Mouse (Mus musculus): ENCODE measurements at regions not wholly inside any gene's neighbourhood (a gene's known extent, or its start where the extent isn't known, plus 50 kb on each side); places are given as distances from the start of the nearest gene placed in this dataset.

DNA sequence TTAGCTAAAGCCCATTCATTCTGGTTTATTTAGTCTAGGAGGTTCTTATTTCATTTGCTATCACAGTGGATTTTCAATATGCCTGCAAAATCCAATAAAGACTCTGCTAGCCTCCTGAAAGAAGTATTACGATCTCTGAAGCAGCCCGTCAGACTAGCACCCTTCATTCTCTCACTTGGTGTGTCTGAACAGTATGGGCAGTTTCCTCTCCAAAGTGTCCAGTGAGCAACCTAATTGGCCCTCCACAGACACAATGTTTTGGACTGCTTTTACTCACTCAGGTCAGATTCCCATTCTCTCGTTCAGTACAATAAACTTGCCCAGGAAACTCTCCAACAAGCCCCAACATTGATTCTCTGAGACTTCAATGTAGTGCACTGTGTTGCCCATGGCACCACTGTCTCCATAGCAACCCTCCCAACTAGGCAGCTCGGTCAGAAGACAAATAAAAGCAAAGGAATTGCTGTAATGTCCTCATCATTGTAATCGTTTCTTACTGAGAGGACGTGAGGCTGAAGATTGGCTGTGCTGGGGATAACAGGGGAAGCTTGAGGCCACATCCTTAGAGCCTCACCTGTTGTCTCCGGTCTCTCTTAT, 91.2 kb downstream of the Fam76b start:
- 72% methylated on average over 7 of the region's 7 CpGs for WGBS
- Histone ChIP-seq H3K4me3 (replicated peaks; ENCODE audit: control insufficient read depth, low read depth, low read length) (no peak overlapping the region), H3K4me1 (ENCODE audit: control insufficient read depth, insufficient read depth, low read length) (no peaks in the 10 kb centered on the region; the same call in 1 of the 2 replicates), H3K27ac (ENCODE audit: control insufficient read depth, insufficient read depth, low read depth, low read length, poor library complexity) (no peak overlapping the region)
- TF ChIP-seq POLR2A (IDR thresholded peaks at IDR 0.05; ENCODE audit: borderline replicate concordance, control insufficient read depth, low read depth, low read length) (no peak), CTCF (IDR thresholded peaks at IDR 0.05; ENCODE audit: control insufficient read depth, insufficient read depth, low read length) (no peak)

GRCm38 (mm10) chr9:13919739-13920410, 92.4 kb downstream of the Fam76b start:
- H3K4me3 ChIP-seq (replicated peaks; ENCODE audit: control insufficient read depth, low read depth, low read length): no peak overlapping the region
- H3K4me1 ChIP-seq (ENCODE audit: control insufficient read depth, insufficient read depth, low read length): no peaks in the 10 kb centered on the region; the same call in 1 of the 2 replicates
- TF ChIP-seq CTCF (IDR thresholded peaks at IDR 0.05; ENCODE audit: control insufficient read depth, insufficient read depth, low read length) (no peak), POLR2A (IDR thresholded peaks at IDR 0.05; ENCODE audit: borderline replicate concordance, control insufficient read depth, low read depth, low read length) (no peak)
- no peak overlapping the region for H3K27ac ChIP-seq (ENCODE audit: control insufficient read depth, insufficient read depth, low read depth, low read length, poor library complexity)
- WGBS: 84% methylated on average over 9 of the region's 9 CpGs

DNA sequence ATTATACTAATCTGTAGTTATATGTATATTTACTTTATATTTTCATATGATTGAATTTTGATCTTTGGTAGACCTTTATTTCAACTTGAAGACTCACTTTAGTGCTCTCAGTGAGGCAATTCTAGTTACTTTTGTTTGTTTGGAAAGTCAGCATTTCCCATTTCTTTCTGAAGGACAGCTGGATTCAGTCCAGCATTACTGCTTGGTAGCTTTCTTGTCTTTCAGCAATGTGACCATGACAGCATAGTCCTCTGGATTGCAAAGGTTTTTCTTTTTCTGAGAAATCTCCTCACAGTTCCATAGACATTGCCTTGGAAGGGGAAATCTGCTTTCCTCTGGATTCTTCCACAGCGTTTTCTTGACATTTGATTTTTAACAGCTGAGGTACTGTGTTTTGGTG, 93.1 kb downstream of the Fam76b start:
- H3K4me1 ChIP-seq (ENCODE audit: control insufficient read depth, insufficient read depth, low read length): no peaks in the 10 kb centered on the region
- WGBS: 75% methylated on average over 1 of the region's 1 CpGs
- no peak overlapping the region for H3K4me3 ChIP-seq (replicated peaks; ENCODE audit: control insufficient read depth, low read depth, low read length)
- no peak overlapping the region for H3K27ac ChIP-seq (ENCODE audit: control insufficient read depth, insufficient read depth, low read depth, low read length, poor library complexity)
- TF ChIP-seq CTCF (IDR thresholded peaks at IDR 0.05; ENCODE audit: control insufficient read depth, insufficient read depth, low read length) (no peak), POLR2A (IDR thresholded peaks at IDR 0.05; ENCODE audit: borderline replicate concordance, control insufficient read depth, low read depth, low read length) (no peak)

- WGBS: 47% methylated on average over 6 of the region's 6 CpGs
- TF ChIP-seq CTCF (IDR thresholded peaks at IDR 0.05; ENCODE audit: control insufficient read depth, insufficient read depth, low read length) (no peak), POLR2A (IDR thresholded peaks at IDR 0.05; ENCODE audit: borderline replicate concordance, control insufficient read depth, low read depth, low read length) (no peak)
- Histone ChIP-seq H3K4me3 (replicated peaks; ENCODE audit: control insufficient read depth, low read depth, low read length) (no peak overlapping the region), H3K4me1 (ENCODE audit: control insufficient read depth, insufficient read depth, low read length) (no peaks in the 10 kb centered on the region), H3K27ac (ENCODE audit: control insufficient read depth, insufficient read depth, low read depth, low read length, poor library complexity) (no peak overlapping the region)
Observed at GRCm38 (mm10) chr9:13932001-13932508, 104.5 kb downstream of the Fam76b start.

GRCm38 (mm10) chr9:13933404-13933803, 105.9 kb downstream of the Fam76b start:
- no peak overlapping the region for H3K27ac ChIP-seq (ENCODE audit: control insufficient read depth, insufficient read depth, low read depth, low read length, poor library complexity)
- no peak overlapping the region for H3K4me3 ChIP-seq (replicated peaks; ENCODE audit: control insufficient read depth, low read depth, low read length)
- TF ChIP-seq POLR2A (IDR thresholded peaks at IDR 0.05; ENCODE audit: borderline replicate concordance, control insufficient read depth, low read depth, low read length): no peak
- no peak for TF ChIP-seq CTCF (IDR thresholded peaks at IDR 0.05; ENCODE audit: control insufficient read depth, insufficient read depth, low read length)
- WGBS: 58% methylated on average over 6 of the region's 6 CpGs
- H3K4me1 ChIP-seq (ENCODE audit: control insufficient read depth, insufficient read depth, low read length): no peaks in the 10 kb centered on the region; the same call in 1 of the 2 replicates

GRCm38 (mm10) chr9:13937301-13937700, 109.8 kb downstream of the Fam76b start:
- no peaks in the 10 kb centered on the region; the same call in 1 of the 2 replicates for H3K4me1 ChIP-seq (ENCODE audit: control insufficient read depth, insufficient read depth, low read length)
- TF ChIP-seq CTCF (IDR thresholded peaks at IDR 0.05; ENCODE audit: control insufficient read depth, insufficient read depth, low read length): no peak
- no peak for TF ChIP-seq POLR2A (IDR thresholded peaks at IDR 0.05; ENCODE audit: borderline replicate concordance, control insufficient read depth, low read depth, low read length)
- WGBS: 79% methylated on average over 2 of the region's 2 CpGs

DNA sequence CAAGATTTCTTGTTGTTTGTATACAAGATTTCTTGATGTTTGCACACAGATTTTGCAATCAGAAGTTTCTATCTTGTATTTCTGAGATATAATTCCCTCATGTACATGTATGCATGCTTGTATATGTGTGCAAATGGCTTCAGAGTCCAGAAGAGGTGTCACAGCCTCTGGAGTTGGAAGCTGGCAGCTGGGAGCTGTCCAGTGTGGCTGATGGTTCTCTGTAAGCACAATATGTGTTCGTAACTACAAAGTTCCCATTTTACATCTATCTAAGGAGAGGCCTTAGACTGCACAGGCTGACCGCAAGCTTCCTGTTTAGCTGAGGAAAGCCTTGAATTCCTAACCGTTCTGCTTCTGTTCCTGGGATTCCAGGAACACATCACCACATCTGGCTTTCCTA, 119.0 kb downstream of the Fam76b start:
- no peak overlapping the region for H3K4me3 ChIP-seq (replicated peaks; ENCODE audit: control insufficient read depth, low read depth, low read length)
- no peak overlapping the region for H3K27ac ChIP-seq (ENCODE audit: control insufficient read depth, insufficient read depth, low read depth, low read length, poor library complexity)
- 65% methylated on average over 3 of the region's 3 CpGs for WGBS
- no peak for TF ChIP-seq POLR2A (IDR thresholded peaks at IDR 0.05; ENCODE audit: borderline replicate concordance, control insufficient read depth, low read depth, low read length)
- TF ChIP-seq CTCF (IDR thresholded peaks at IDR 0.05; ENCODE audit: control insufficient read depth, insufficient read depth, low read length): no peak
- H3K4me1 ChIP-seq (ENCODE audit: control insufficient read depth, insufficient read depth, low read length): no peaks in the 10 kb centered on the region

More at GRCm38 (mm10) chr9:13937301-13937700, 109.8 kb downstream of the Fam76b start:
- no peak overlapping the region for H3K27ac ChIP-seq (ENCODE audit: control insufficient read depth, insufficient read depth, low read depth, low read length, poor library complexity)
- H3K4me3 ChIP-seq (replicated peaks; ENCODE audit: control insufficient read depth, low read depth, low read length): no peak overlapping the region

DNA sequence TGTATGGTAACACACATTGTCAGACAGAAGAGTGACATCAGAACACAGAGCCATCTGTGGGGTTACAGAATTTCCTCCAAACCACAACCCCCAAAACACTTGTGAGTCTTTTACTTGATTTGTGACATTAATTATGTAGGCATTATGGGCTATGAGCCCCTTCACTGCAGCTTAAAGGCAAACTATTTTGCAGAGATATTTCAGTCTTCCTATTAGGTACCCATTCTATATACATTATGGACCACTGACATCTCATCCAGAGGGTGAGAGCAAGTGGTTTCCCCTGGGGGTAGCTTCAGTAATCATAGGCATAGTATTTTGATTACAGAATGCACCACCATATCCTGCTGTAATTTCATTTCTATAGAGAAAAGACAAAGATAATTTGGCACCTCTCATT, 124.6 kb downstream of the Fam76b start:
- Histone ChIP-seq H3K4me3 (replicated peaks; ENCODE audit: control insufficient read depth, low read depth, low read length) (no peak overlapping the region), H3K27ac (ENCODE audit: control insufficient read depth, insufficient read depth, low read depth, low read length, poor library complexity) (no peak overlapping the region), H3K4me1 (ENCODE audit: control insufficient read depth, insufficient read depth, low read length) (no peaks in the 10 kb centered on the region)
- no peak for TF ChIP-seq POLR2A (IDR thresholded peaks at IDR 0.05; ENCODE audit: borderline replicate concordance, control insufficient read depth, low read depth, low read length)
- TF ChIP-seq CTCF (IDR thresholded peaks at IDR 0.05; ENCODE audit: control insufficient read depth, insufficient read depth, low read length): no peak
